Mouse (Mus musculus) limb, embryonic 13.5 days (tissue): ENCODE data around the gene Ppard. TPM values are rescaled to one million over a fixed set of nuclear protein-coding genes. Genes with fewer than 3 reads are reported as not detected.

Source experiments
- ATAC-seq: fragments of 200-750 bp; cut with Nextera tagmentation; 2 replicates; pipeline ENCODE4 v1.8.0; 2017; ENCODE audit warnings: low read depth, moderate number of reproducible peaks, moderate TSS enrichment; ENCODE audit not compliant: low FRiP score
- H3K27ac ChIP-seq: fragments of 300-500 bp; sonication (generic); 2 replicates; pipeline ENCODE4 v1.5.1; 2015; ENCODE audit warnings: inconsistent platforms, mild to moderate bottlenecking, moderate library complexity
- H3K27me3 ChIP-seq: fragments of 300-500 bp; sonication (generic); 2 replicates; pipeline ENCODE4 v1.6.1; 2015; ENCODE audit warnings: mild to moderate bottlenecking, inconsistent platforms
- H3K36me3 ChIP-seq: fragments of 300-500 bp; sonication (generic); 2 replicates; pipeline ENCODE4 v1.6.1; 2015; ENCODE audit warnings: inconsistent platforms, mild to moderate bottlenecking, moderate library complexity
- H3K4me1 ChIP-seq: fragments of 300-500 bp; sonication (generic); 2 replicates; pipeline ENCODE4 v1.6.1; 2015; ENCODE audit warnings: inconsistent platforms
- H3K4me2 ChIP-seq: fragments of 300-500 bp; sonication (generic); replicated peaks from 2 replicates; pipeline ENCODE4 v1.6.1; 2015; ENCODE audit warnings: inconsistent platforms, mild to moderate bottlenecking, moderate library complexity
- H3K4me3 ChIP-seq: fragments of 300-500 bp; sonication (generic); 2 replicates; pipeline ENCODE4 v1.5.1; 2015; ENCODE audit warnings: moderate library complexity, mild to moderate bottlenecking, inconsistent platforms
- H3K9ac ChIP-seq: fragments of 300-500 bp; sonication (generic); 2 replicates; pipeline ENCODE4 v1.6.1; 2015; ENCODE audit warnings: mild to moderate bottlenecking, inconsistent platforms
- H3K9me3 ChIP-seq: fragments of 300-500 bp; sonication (generic); 2 replicates; pipeline ENCODE4 v1.6.1; 2016; ENCODE audit warnings: inconsistent platforms
- WGBS: fragments of 180-500 bp; shearing (Covaris S2); methylation state at CpG from one replicate; pipeline ENCODE4 v1.1.7; 2015; 5-methylcytosine and 5-hydroxymethylcytosine counted together
- polyA plus RNA-seq: library from polyadenylated mRNA; unstranded; fragments of >200 nt; fragmentation: Nextera tagmentation; extraction: Ambion mirVana; gene quantifications from 2 replicates; pipeline ENCODE4 v1.2.1, GENCODE M21; 2015

Ppard gene
- polyA plus RNA-seq, 1 experiment from 2014 or later, result 3.0 TPM

GRCm38 (mm10) chr17:28337547-28337946 is 105.0 kb downstream of the Ppard start:
- Histone ChIP-seq H3K36me3 (peaks cover 82% of the 10 kb centered on the region), H3K4me1 (peaks cover 37% of the 10 kb centered on the region), H3K4me2 (no peak overlapping the region), H3K4me3 (no peak overlapping the region), H3K9me3 (no peaks in the 10 kb centered on the region), H3K9ac (no peak overlapping the region), H3K27ac (no peak overlapping the region), H3K27me3 (no peaks in the 10 kb centered on the region)
- no peak for ATAC-seq
- 91% methylated on average over 7 of the region's 7 CpGs for WGBS

- no peak; the same call in 1 of the 2 replicates for ATAC-seq
- Histone ChIP-seq H3K36me3 (peaks cover 53% of the 10 kb centered on the region), H3K27ac (peak overlapping the region; percentile 40; the same call in 1 of the 2 replicates), H3K27me3 (no peaks in the 10 kb centered on the region), H3K9me3 (no peaks in the 10 kb centered on the region), H3K9ac (peak overlapping the region; percentile 58), H3K4me2 (peak overlapping the region; percentile 60), H3K4me1 (peaks cover 53% of the 10 kb centered on the region), H3K4me3 (peak overlapping the region; percentile 25; the same call in 1 of the 2 replicates)
- WGBS, result 68% methylated on average over 7 of the region's 7 CpGs
Observed at GRCm38 (mm10) chr17:28340578-28340977, 108.1 kb downstream of the Ppard start.

- Histone ChIP-seq H3K9me3 (no peaks in the 10 kb centered on the region), H3K9ac (peak overlapping the region; percentile 58), H3K27me3 (no peaks in the 10 kb centered on the region), H3K4me1 (peaks cover 58% of the 10 kb centered on the region), H3K4me3 (peak overlapping the region; percentile 25), H3K27ac (peak overlapping the region; percentile 40; the same call in 1 of the 2 replicates), H3K4me2 (peak overlapping the region; percentile 60), H3K36me3 (peaks cover 48% of the 10 kb centered on the region)
- 6% methylated on average over 26 of the region's 26 CpGs for WGBS
- peak; percentile 71 for ATAC-seq
Observed at GRCm38 (mm10) chr17:28341091-28341490, 108.6 kb downstream of the Ppard start.

DNA sequence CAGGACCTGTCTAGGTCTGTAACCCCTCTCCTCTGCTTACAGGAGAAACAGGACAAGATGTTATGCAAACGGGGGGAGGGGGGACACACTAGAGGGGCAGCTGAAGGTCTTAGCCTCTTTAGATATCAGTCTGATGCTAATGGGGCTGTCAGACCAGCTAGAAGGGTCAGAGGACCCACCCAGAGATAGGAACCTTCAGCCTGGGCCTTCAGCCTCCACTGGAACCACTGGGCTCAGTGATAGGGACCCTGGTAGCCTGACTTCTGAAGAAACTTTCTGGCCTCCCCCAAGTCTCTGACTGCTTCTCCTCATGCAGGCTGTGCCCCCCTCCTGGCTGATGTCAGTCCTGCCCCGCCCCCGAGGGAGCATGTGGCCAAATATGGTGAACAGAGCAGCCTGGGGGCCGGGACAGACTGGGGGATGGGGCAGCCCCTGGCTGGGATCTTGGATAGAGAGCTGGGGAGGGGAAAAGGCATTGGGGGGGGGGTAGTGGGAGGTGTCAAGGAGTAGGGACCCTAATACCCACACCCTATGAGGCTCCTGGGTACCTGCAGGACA is 111.6 kb downstream of the Ppard start:
- H3K36me3 ChIP-seq, result peaks cover 20% of the 10 kb centered on the region
- H3K4me1 ChIP-seq, result peaks cover 88% of the 10 kb centered on the region
- WGBS, result 32% methylated on average over 4 of the region's 4 CpGs
- peak overlapping the region; percentile 22; the same call in 1 of the 2 replicates for H3K27ac ChIP-seq
- no peak for ATAC-seq
- H3K4me2 ChIP-seq, result peak overlapping the region; percentile 61
- H3K9me3 ChIP-seq, result no peaks in the 10 kb centered on the region
- peak overlapping the region; percentile 53 for H3K9ac ChIP-seq
- H3K27me3 ChIP-seq, result no peaks in the 10 kb centered on the region
- H3K4me3 ChIP-seq, result no peak overlapping the region

DNA sequence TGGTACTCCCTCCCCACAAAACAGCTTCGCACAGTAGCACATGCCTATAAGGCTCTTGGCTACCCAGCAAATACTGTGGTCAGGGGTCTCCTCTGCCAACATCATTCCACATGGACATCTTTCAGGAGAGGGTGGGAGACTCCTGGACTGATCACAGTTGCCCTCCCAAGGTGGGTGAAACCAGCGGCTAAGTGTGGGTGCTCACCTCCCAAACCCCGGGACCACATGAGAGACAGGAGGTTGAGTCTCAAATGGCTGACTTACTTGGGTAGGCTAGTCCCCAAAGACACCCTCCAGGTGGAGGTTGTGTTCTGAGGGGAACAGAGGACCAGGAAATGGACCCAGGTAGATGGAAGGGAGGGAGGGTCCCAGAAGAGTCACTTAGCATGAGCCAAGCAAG is 112.2 kb downstream of the Ppard start:
- H3K4me3 ChIP-seq, result no peak overlapping the region
- H3K4me1 ChIP-seq, result peaks cover 92% of the 10 kb centered on the region
- no peak for ATAC-seq
- WGBS, result 47% methylated on average over 3 of the region's 3 CpGs
- H3K9me3 ChIP-seq, result no peaks in the 10 kb centered on the region
- H3K9ac ChIP-seq, result peak overlapping the region; percentile 53; the same call in 1 of the 2 replicates
- peak overlapping the region; percentile 61 for H3K4me2 ChIP-seq
- H3K36me3 ChIP-seq, result peaks cover 15% of the 10 kb centered on the region
- H3K27ac ChIP-seq, result peak overlapping the region; percentile 86; the same call in 1 of the 2 replicates
- H3K27me3 ChIP-seq, result no peaks in the 10 kb centered on the region

DNA sequence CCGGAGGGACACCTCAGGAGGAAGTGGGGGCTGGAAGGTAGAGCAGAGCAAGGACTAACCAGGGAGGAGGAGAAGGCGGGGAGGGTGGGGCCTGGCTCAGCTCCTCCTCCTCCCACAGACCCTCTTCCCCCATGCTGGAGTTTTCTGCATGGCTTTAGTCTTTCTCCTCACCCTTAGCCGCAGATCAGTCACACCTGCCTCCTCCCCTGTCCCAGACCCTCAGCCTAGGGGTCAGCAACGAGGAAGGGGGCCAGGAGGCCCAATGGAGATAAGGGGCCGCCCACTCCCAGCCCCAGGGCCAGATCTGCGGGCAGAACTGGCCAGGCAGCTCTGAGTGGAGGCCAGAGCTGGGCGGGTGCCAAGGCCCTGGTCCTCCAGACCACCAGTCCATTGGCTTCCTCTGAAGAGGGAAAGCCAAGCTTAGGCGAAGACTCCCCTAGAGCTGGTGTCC is 112.8 kb downstream of the Ppard start:
- Histone ChIP-seq H3K9me3 (no peaks in the 10 kb centered on the region), H3K27me3 (no peaks in the 10 kb centered on the region), H3K36me3 (peaks cover 9% of the 10 kb centered on the region), H3K27ac (peak overlapping the region; percentile 86), H3K4me3 (peak overlapping the region; percentile 22), H3K9ac (peak overlapping the region; percentile 53; the same call in 1 of the 2 replicates), H3K4me2 (peak overlapping the region; percentile 61), H3K4me1 (peaks cover 92% of the 10 kb centered on the region)
- 12% methylated on average over 8 of the region's 8 CpGs for WGBS
- no peak for ATAC-seq

DNA sequence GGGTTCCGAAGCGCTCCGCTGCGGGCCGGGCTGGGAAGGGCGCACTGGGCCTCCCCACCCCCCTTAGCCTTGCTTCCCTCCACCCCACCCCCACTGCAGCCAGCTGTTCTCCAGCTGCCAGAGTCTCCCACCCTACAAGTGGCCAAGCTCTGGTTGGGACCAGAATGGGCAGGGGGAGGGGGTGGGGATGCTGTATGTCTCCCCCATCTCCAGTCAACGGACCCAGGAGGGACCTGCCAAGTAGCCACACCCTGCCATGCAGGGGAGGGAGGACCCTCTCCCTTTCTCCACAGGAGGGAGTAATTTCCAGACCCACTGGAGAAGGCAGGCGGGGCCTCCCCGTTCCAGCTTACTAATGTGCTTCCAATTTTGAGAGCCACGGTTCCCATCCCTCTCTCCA is 113.4 kb downstream of the Ppard start:
- 3% methylated on average over 10 of the region's 10 CpGs for WGBS

DNA sequence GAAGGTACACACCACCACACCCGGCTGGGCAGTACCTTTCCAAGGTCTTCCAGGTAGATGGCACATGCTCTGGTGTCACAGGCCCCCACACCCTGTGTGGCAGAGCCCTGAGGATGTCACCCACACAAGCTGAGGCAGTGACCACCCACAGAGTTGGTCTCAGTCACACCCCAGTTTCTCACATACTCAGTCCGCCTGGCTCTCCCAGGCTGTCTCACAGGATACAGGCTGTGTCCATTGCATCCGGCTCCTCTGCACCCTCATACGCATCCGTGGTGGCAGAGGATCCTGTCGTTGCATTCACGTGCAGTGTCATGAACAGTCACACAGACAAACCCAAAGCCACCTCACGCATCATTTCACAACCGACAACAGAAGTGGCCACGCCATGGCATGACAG is 114.8 kb downstream of the Ppard start:
- 0 out of 2 replicates have a peak overlapping the region, but pooled peaks have one; percentile 39 for H3K27ac ChIP-seq
- no peaks in the 10 kb centered on the region for H3K27me3 ChIP-seq
- no peaks in the 10 kb centered on the region for H3K9me3 ChIP-seq
- no peak overlapping the region for H3K4me3 ChIP-seq
- no peak for ATAC-seq
- peaks cover 83% of the 10 kb centered on the region for H3K4me1 ChIP-seq
- H3K36me3 ChIP-seq, result no peaks in the 10 kb centered on the region
- H3K9ac ChIP-seq, result no peak overlapping the region; the same call in 1 of the 2 replicates
- peak overlapping the region; percentile 93 for H3K4me2 ChIP-seq
- 82% methylated on average over 10 of the region's 10 CpGs for WGBS

More for the DNA sequence above, 113.4 kb downstream of the Ppard start:
- no peaks in the 10 kb centered on the region for H3K27me3 ChIP-seq
- H3K4me2 ChIP-seq, result peak overlapping the region; percentile 61
- peak overlapping the region; percentile 22 for H3K4me3 ChIP-seq
- peak overlapping the region; percentile 86 for H3K27ac ChIP-seq
- peak overlapping the region; percentile 53 for H3K9ac ChIP-seq
- H3K36me3 ChIP-seq, result 0 out of 2 replicates have a peak, but pooled peaks cover 3% of the 10 kb centered on the region
- peak; percentile 15; the same call in 1 of the 2 replicates for ATAC-seq
- no peaks in the 10 kb centered on the region for H3K9me3 ChIP-seq
- peaks cover 86% of the 10 kb centered on the region for H3K4me1 ChIP-seq

- no peaks in the 10 kb centered on the region for H3K9me3 ChIP-seq
- 38% methylated on average over 6 of the region's 6 CpGs for WGBS
- no peaks in the 10 kb centered on the region for H3K36me3 ChIP-seq
- peaks cover 75% of the 10 kb centered on the region for H3K4me1 ChIP-seq
- H3K27me3 ChIP-seq, result no peaks in the 10 kb centered on the region
- ATAC-seq, result no peak
- no peak overlapping the region for H3K27ac ChIP-seq
- peak overlapping the region; percentile 90 for H3K4me3 ChIP-seq
- peak overlapping the region; percentile 99 for H3K9ac ChIP-seq
- peak overlapping the region; percentile 93 for H3K4me2 ChIP-seq
Observed at GRCm38 (mm10) chr17:28348211-28348610, 115.7 kb downstream of the Ppard start.

DNA sequence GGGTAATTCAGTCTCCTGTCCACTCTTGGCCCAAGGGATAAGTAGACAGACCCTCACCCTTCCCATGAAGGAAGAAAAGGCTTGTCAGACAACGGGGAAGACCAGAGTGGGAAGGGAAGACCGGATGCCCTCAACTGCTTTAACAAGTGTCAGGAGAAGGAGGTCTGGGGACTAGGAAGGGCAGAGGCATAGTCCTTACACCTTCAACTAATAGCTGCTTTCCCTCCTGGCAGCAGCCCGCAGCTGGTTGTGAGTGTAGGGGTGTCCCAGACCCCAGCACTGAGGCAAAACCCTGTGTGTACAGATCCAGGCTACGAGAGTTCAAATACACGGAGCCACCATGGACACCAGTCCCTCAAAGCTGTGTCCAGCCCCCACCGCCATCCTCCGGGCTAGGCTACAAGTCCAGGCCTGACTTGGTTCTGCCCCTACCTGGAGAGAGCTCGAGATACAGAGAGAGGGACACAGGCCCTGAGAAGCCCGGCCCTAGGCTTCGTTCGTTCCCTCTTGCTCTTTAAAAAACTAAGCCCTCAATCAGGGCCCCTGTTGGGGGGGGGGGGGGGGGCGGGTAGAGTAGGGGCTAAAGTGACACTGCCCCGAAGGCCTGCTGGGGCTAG is 116.9 kb downstream of the Ppard start:
- 8% methylated on average over 13 of the region's 13 CpGs for WGBS
- H3K4me2 ChIP-seq, result peak overlapping the region; percentile 93
- peak overlapping the region; percentile 97 for H3K27ac ChIP-seq
- peaks cover 63% of the 10 kb centered on the region for H3K4me1 ChIP-seq
- H3K9ac ChIP-seq, result peak overlapping the region; percentile 99
- ATAC-seq, result no peak
- no peaks in the 10 kb centered on the region for H3K27me3 ChIP-seq
- H3K36me3 ChIP-seq, result no peaks in the 10 kb centered on the region
- H3K9me3 ChIP-seq, result no peaks in the 10 kb centered on the region
- H3K4me3 ChIP-seq, result peak overlapping the region; percentile 90

DNA sequence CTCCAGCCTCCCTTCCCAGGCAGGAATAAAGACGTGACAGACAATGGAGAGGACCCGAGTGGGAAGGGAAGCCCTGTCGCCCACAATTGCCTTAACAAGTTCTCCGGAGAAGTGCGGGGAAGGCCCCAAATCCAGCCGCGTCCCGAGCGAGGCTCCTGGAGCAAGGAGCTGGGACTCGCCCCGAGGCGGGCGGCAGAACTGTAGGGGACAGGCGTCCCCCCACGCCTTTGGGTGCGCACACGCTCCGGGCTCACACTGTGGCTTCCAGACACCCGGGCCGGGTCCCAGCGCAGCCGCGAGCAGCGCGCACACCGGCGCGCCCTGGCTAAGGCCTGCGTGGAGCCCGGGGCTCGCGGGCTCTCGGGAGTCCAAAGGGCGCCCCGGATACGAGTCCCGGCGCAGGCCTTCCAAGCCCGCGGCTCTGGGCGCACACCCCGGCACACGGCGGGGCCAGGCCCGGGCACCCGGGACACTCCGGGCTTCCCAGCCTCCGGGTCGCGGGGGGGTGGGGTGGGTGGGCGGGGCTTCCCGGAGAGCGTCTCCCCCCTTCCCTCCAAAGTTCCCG is 117.5 kb downstream of the Ppard start:
- H3K4me2 ChIP-seq, result peak overlapping the region; percentile 93
- H3K4me1 ChIP-seq, result peaks cover 57% of the 10 kb centered on the region
- peak; percentile 34; the same call in 1 of the 2 replicates for ATAC-seq
- H3K36me3 ChIP-seq, result no peaks in the 10 kb centered on the region
- H3K27ac ChIP-seq, result peak overlapping the region; percentile 97
- WGBS, result under 1% methylated on average over 53 of the region's 54 CpGs
- peak overlapping the region; percentile 99 for H3K9ac ChIP-seq
- H3K4me3 ChIP-seq, result peak overlapping the region; percentile 90
- no peaks in the 10 kb centered on the region for H3K9me3 ChIP-seq
- H3K27me3 ChIP-seq, result no peaks in the 10 kb centered on the region
